Mouse (Mus musculus): Measurements from ENCODE around the gene Nck1.
A peak's percentile ranks its signal among the peaks of the same experiment; 100 is the strongest.

Nck1 gene

GRCm38 (mm10) chr9:100545715-100546593, at the start of gene Nck1:
TSS of gene Nck1 (minus strand) at chr9:100546134.
- peak; percentile 100 for DNase-seq (ENCODE audit: low spot score)

GRCm38 (mm10) chr9:100590462-100590861, 44.5 kb upstream of the Nck1 start:
- DNase-seq (ENCODE audit: low spot score): no peak

GRCm38 (mm10) chr9:100584031-100584430, 38.1 kb upstream of the Nck1 start:
- DNase-seq (ENCODE audit: low spot score): no peak

- DNase-seq (ENCODE audit: low spot score): no peak
Measured at GRCm38 (mm10) chr9:100582883-100583575, 37.1 kb upstream of the Nck1 start.

- DNase-seq (ENCODE audit: low spot score): no peak
Measured at GRCm38 (mm10) chr9:100581543-100582492, 35.9 kb upstream of the Nck1 start.

- no peak for DNase-seq (ENCODE audit: low spot score)
Measured at GRCm38 (mm10) chr9:100580196-100580740, 34.3 kb upstream of the Nck1 start.

GRCm38 (mm10) chr9:100573942-100574341, 28.0 kb upstream of the Nck1 start:
- DNase-seq (ENCODE audit: low spot score): no peak

- DNase-seq (ENCODE audit: low spot score): no peak
Measured at GRCm38 (mm10) chr9:100573300-100573699, 27.4 kb upstream of the Nck1 start.

GRCm38 (mm10) chr9:100571511-100571910, 25.6 kb upstream of the Nck1 start:
- no peak for DNase-seq (ENCODE audit: low spot score)

- no peak for DNase-seq (ENCODE audit: low spot score)
Measured at GRCm38 (mm10) chr9:100570626-100571233, 24.8 kb upstream of the Nck1 start, which contains the start of gene Slc35g2. TSS of gene Slc35g2 (minus strand) at chr9:100571090.

GRCm38 (mm10) chr9:100569798-100570625, 24.1 kb upstream of the Nck1 start:
- no peak for DNase-seq (ENCODE audit: low spot score)

GRCm38 (mm10) chr9:100560251-100560890, 14.4 kb upstream of the Nck1 start:
- no peak for DNase-seq (ENCODE audit: low spot score)

GRCm38 (mm10) chr9:100558991-100559390, 13.1 kb upstream of the Nck1 start:
- no peak for DNase-seq (ENCODE audit: low spot score)

- DNase-seq (ENCODE audit: low spot score): no peak
Measured at GRCm38 (mm10) chr9:100558023-100558573, 12.2 kb upstream of the Nck1 start.

GRCm38 (mm10) chr9:100555686-100556085, 9.8 kb upstream of the Nck1 start:
- no peak for DNase-seq (ENCODE audit: low spot score)

GRCm38 (mm10) chr9:100548313-100548712, 2.4 kb upstream of the Nck1 start:
- DNase-seq (ENCODE audit: low spot score): no peak

GRCm38 (mm10) chr9:100546594-100546910, 618 bp upstream of the Nck1 start:
- no peak for DNase-seq (ENCODE audit: low spot score)

- DNase-seq (ENCODE audit: low spot score): peak; percentile 7
Measured at GRCm38 (mm10) chr9:100544948-100545714, 803 bp downstream of the Nck1 start.

All from left cerebral cortex, adult 11 months (tissue).